Mouse (Mus musculus) kidney, embryonic 15.5 days (tissue): ENCODE measurements around the gene Chst11. TPM values are rescaled to one million over a fixed set of nuclear protein-coding genes. Genes with fewer than 3 reads are reported as not detected.
A peak's percentile ranks its signal among the peaks of the same experiment; 100 is the strongest.
"Not testable (repeated sequence)": the region's sequence is repeated elsewhere in the genome, so short reads cannot be mapped to it uniquely, and the experiment has no call there.

ENCODE experiments used
- ATAC-seq: fragments of 200-750 bp; cut with Nextera tagmentation; replicated peaks from 2 replicates; pipeline ENCODE4 v1.8.0; 2017; ENCODE audit warnings: moderate TSS enrichment; ENCODE audit not compliant: low FRiP score
- H3K27ac ChIP-seq: fragments of 300-500 bp; sonication (generic); 2 replicates; pipeline ENCODE4 v1.5.1; 2015; ENCODE audit warnings: mild to moderate bottlenecking, inconsistent platforms
- H3K27me3 ChIP-seq: fragments of 300-500 bp; sonication (generic); 2 replicates; pipeline ENCODE4 v1.6.1; 2015; ENCODE audit warnings: inconsistent platforms
- H3K36me3 ChIP-seq: fragments of 300-500 bp; sonication (generic); 2 replicates; pipeline ENCODE4 v1.6.1; 2015; ENCODE audit warnings: inconsistent platforms
- H3K4me1 ChIP-seq: fragments of 300-500 bp; sonication (generic); 2 replicates; pipeline ENCODE4 v1.6.1; 2015; ENCODE audit warnings: inconsistent platforms
- H3K4me2 ChIP-seq: fragments of 300-500 bp; sonication (generic); 2 replicates; pipeline ENCODE4 v1.6.1; 2015; ENCODE audit warnings: moderate library complexity, mild to moderate bottlenecking, inconsistent platforms
- H3K4me3 ChIP-seq: fragments of 300-500 bp; sonication (generic); replicated peaks from 2 replicates; pipeline ENCODE4 v1.5.1; 2015; ENCODE audit warnings: mild to moderate bottlenecking, inconsistent platforms
- H3K9ac ChIP-seq: fragments of 300-500 bp; sonication (generic); 2 replicates; pipeline ENCODE4 v1.6.1; 2015; ENCODE audit warnings: mild to moderate bottlenecking, inconsistent platforms
- H3K9me3 ChIP-seq: fragments of 300-500 bp; sonication (generic); replicated peaks from 2 replicates; pipeline ENCODE4 v1.6.1; 2016; ENCODE audit warnings: inconsistent platforms
- WGBS: fragments of 180-500 bp; shearing (Covaris S2); methylation state at CpG from one replicate; pipeline ENCODE4 v1.1.7; 2015; ENCODE audit warnings: mixed read lengths; 5-methylcytosine and 5-hydroxymethylcytosine counted together
- polyA plus RNA-seq: library from polyadenylated mRNA; unstranded; fragments of >200 nt; fragmentation: Nextera tagmentation; extraction: Ambion mirVana; gene quantifications from 2 replicates; pipeline ENCODE4 v1.2.1, GENCODE M21; 2015

Chst11 gene
- polyA plus RNA-seq, 1 experiment from 2014 or later: 3.8 TPM

- Histone ChIP-seq H3K4me1 (peaks cover 49% of the 10 kb centered on the region), H3K9ac (no peak overlapping the region), H3K4me2 (no peak overlapping the region), H3K36me3 (no peaks in the 10 kb centered on the region), H3K9me3 (no peaks in the 10 kb centered on the region), H3K27ac (no peak overlapping the region), H3K27me3 (no peaks in the 10 kb centered on the region), H3K4me3 (no peak overlapping the region)
- ATAC-seq: no peak
- WGBS: 52% methylated on average over 8 of the region's 8 CpGs
Measured at GRCm38 (mm10) chr10:83107385-83107784, 122.1 kb downstream of the Chst11 start.

- no peak overlapping the region for H3K4me3 ChIP-seq
- no peak overlapping the region for H3K27ac ChIP-seq
- no peaks in the 10 kb centered on the region for H3K36me3 ChIP-seq
- peaks cover 45% of the 10 kb centered on the region for H3K4me1 ChIP-seq
- H3K9me3 ChIP-seq: no peaks in the 10 kb centered on the region
- 57% methylated on average over 21 of the region's 21 CpGs for WGBS
- no peak overlapping the region for H3K4me2 ChIP-seq
- H3K27me3 ChIP-seq: no peaks in the 10 kb centered on the region
- H3K9ac ChIP-seq: no peak overlapping the region
- no peak for ATAC-seq
Measured at GRCm38 (mm10) chr10:83107921-83108738, 122.8 kb downstream of the Chst11 start.

GRCm38 (mm10) chr10:83108946-83109345 is 123.6 kb downstream of the Chst11 start:
- Histone ChIP-seq H3K4me1 (peaks cover 44% of the 10 kb centered on the region), H3K36me3 (no peaks in the 10 kb centered on the region), H3K27ac (no peak overlapping the region), H3K9me3 (no peaks in the 10 kb centered on the region), H3K4me3 (no peak overlapping the region), H3K27me3 (no peaks in the 10 kb centered on the region), H3K9ac (no peak overlapping the region), H3K4me2 (no peak overlapping the region)
- 94% methylated on average over 6 of the region's 6 CpGs for WGBS
- ATAC-seq: no peak

- H3K9ac ChIP-seq: no peak overlapping the region
- 90% methylated on average over 6 of the region's 6 CpGs for WGBS
- H3K27me3 ChIP-seq: no peaks in the 10 kb centered on the region
- peaks cover 33% of the 10 kb centered on the region for H3K4me1 ChIP-seq
- H3K27ac ChIP-seq: no peak overlapping the region
- no peak overlapping the region for H3K4me3 ChIP-seq
- no peak for ATAC-seq
- H3K9me3 ChIP-seq: no peaks in the 10 kb centered on the region
- no peak overlapping the region for H3K4me2 ChIP-seq
- H3K36me3 ChIP-seq: no peaks in the 10 kb centered on the region
Measured at GRCm38 (mm10) chr10:83111046-83111445, 125.7 kb downstream of the Chst11 start.

- H3K27me3 ChIP-seq: no peaks in the 10 kb centered on the region
- ATAC-seq: no peak
- H3K4me1 ChIP-seq: peaks cover 26% of the 10 kb centered on the region
- WGBS: 75% methylated on average over 4 of the region's 4 CpGs
- no peak overlapping the region for H3K4me2 ChIP-seq
- no peaks in the 10 kb centered on the region for H3K9me3 ChIP-seq
- H3K9ac ChIP-seq: no peak overlapping the region
- no peaks in the 10 kb centered on the region for H3K36me3 ChIP-seq
- H3K27ac ChIP-seq: no peak overlapping the region
- no peak overlapping the region for H3K4me3 ChIP-seq
Measured at GRCm38 (mm10) chr10:83112345-83112744, 127.0 kb downstream of the Chst11 start.

GRCm38 (mm10) chr10:83114564-83114963 is 129.3 kb downstream of the Chst11 start:
- Histone ChIP-seq H3K4me3 (no peak overlapping the region), H3K27ac (no peak overlapping the region), H3K36me3 (no peaks in the 10 kb centered on the region), H3K4me1 (peaks cover 22% of the 10 kb centered on the region), H3K4me2 (no peak overlapping the region), H3K27me3 (no peaks in the 10 kb centered on the region), H3K9me3 (no peaks in the 10 kb centered on the region), H3K9ac (no peak overlapping the region)
- 81% methylated on average over 5 of the region's 5 CpGs for whole genome bisulfite sequencing
- no peak for ATAC-seq

- ATAC-seq: no peak
- Histone ChIP-seq H3K4me1 (peaks cover 28% of the 10 kb centered on the region), H3K9me3 (no peaks in the 10 kb centered on the region), H3K36me3 (no peaks in the 10 kb centered on the region), H3K9ac (no peak overlapping the region), H3K27ac (no peak overlapping the region), H3K4me2 (no peak overlapping the region), H3K4me3 (no peak overlapping the region), H3K27me3 (no peaks in the 10 kb centered on the region)
- WGBS: 52% methylated on average over 11 of the region's 11 CpGs
Measured at GRCm38 (mm10) chr10:83116889-83117288, 131.6 kb downstream of the Chst11 start.

- no peaks in the 10 kb centered on the region for H3K36me3 ChIP-seq
- H3K9me3 ChIP-seq: no peaks in the 10 kb centered on the region
- no peaks in the 10 kb centered on the region for H3K27me3 ChIP-seq
- H3K4me1 ChIP-seq: peaks cover 33% of the 10 kb centered on the region
- H3K4me2 ChIP-seq: no peak overlapping the region
- ATAC-seq: no peak
- WGBS: 88% methylated on average over 6 of the region's 6 CpGs
- H3K27ac ChIP-seq: no peak overlapping the region
- no peak overlapping the region for H3K9ac ChIP-seq
- H3K4me3 ChIP-seq: no peak overlapping the region
Measured at GRCm38 (mm10) chr10:83117851-83118250, 132.6 kb downstream of the Chst11 start.

- Histone ChIP-seq H3K27ac (0 out of 2 replicates have a peak overlapping the region, but pooled peaks have one; percentile 9), H3K27me3 (no peaks in the 10 kb centered on the region), H3K4me1 (peaks cover 31% of the 10 kb centered on the region), H3K9me3 (no peaks in the 10 kb centered on the region), H3K4me2 (no peak overlapping the region), H3K4me3 (no peak overlapping the region), H3K9ac (no peak overlapping the region), H3K36me3 (no peaks in the 10 kb centered on the region)
- no peak; the same call in 1 of the 2 replicates for ATAC-seq
- 57% methylated on average over 3 of the region's 3 CpGs for WGBS
Measured at GRCm38 (mm10) chr10:83118613-83119012, 133.3 kb downstream of the Chst11 start.

- peak; percentile 43 for ATAC-seq
- Histone ChIP-seq H3K9ac (no peak overlapping the region), H3K4me1 (peaks cover 28% of the 10 kb centered on the region), H3K27me3 (no peaks in the 10 kb centered on the region), H3K27ac (0 out of 2 replicates have a peak overlapping the region, but pooled peaks have one; percentile 9), H3K36me3 (no peaks in the 10 kb centered on the region), H3K4me2 (no peak overlapping the region), H3K9me3 (no peaks in the 10 kb centered on the region), H3K4me3 (no peak overlapping the region)
- WGBS: 65% methylated on average over 10 of the region's 10 CpGs
Measured at GRCm38 (mm10) chr10:83119016-83119415, 133.7 kb downstream of the Chst11 start.

- 57% methylated on average over 8 of the region's 8 CpGs for WGBS
- H3K27ac ChIP-seq, H3K9ac ChIP-seq, H3K9me3 ChIP-seq, H3K4me3 ChIP-seq, H3K27me3 ChIP-seq, H3K4me2 ChIP-seq, H3K36me3 ChIP-seq: not testable (repeated sequence)
- H3K4me1 ChIP-seq: peaks cover 27% of the 10 kb centered on the region
- peak; percentile 8; the same call in 1 of the 2 replicates for ATAC-seq
Measured at GRCm38 (mm10) chr10:83119461-83119860, 134.2 kb downstream of the Chst11 start.

GRCm38 (mm10) chr10:83119909-83120308 is 134.6 kb downstream of the Chst11 start:
- H3K4me1 ChIP-seq: peaks cover 27% of the 10 kb centered on the region
- no peak overlapping the region for H3K4me3 ChIP-seq
- no peak overlapping the region for H3K27ac ChIP-seq
- 77% methylated on average over 9 of the region's 9 CpGs for WGBS
- H3K27me3 ChIP-seq: no peaks in the 10 kb centered on the region
- H3K4me2 ChIP-seq: no peak overlapping the region
- no peaks in the 10 kb centered on the region for H3K9me3 ChIP-seq
- no peak overlapping the region for H3K9ac ChIP-seq
- ATAC-seq: no peak
- H3K36me3 ChIP-seq: no peaks in the 10 kb centered on the region
